Mouse (Mus musculus): ENCODE data around the gene AC124502.3. TPM values are rescaled to one million over a fixed set of nuclear protein-coding genes. Genes with fewer than 3 reads are reported as not detected.

Gene AC124502.3
- polyA plus RNA-seq, 1 experiment: 1.6 TPM

DNA sequence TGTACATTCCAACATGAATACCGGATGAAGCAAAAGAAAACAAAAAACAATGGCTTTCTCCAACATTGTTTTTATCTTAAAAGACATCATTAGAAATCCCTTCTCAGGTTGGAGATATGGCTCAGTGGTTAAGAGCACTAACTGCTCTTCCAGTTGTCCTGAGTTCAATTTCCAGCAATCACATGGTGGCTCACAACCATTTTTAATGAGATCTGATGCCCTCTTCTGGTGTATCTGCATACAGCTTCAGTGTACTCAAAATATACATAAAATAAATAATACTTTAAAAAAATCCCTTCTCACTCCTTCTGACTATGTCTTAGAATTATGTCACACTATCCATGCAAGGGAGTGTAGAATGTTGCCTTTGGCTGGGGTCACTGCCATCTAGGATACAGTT lies 40.6 kb downstream of the AC124502.3 start:
- no peak overlapping the region for H3ac ChIP-seq (ENCODE audit: control insufficient read depth, insufficient read length)
- H3K4me2 ChIP-seq (ENCODE audit: low read depth): no peak overlapping the region
- TF ChIP-seq MAX (IDR thresholded peaks at IDR 0.05; ENCODE audit: low read depth) (no peak), CEBPB (IDR thresholded peaks at IDR 0.05; ENCODE audit: insufficient read depth, poor library complexity, severe bottlenecking) (no peak), MYOG (IDR thresholded peaks at IDR 0.05; ENCODE audit: control insufficient read depth in 1 of 3, insufficient read depth in 1 of 3, insufficient read length in 2 of 3, low read depth in 2 of 3) (no peak), USF1 (IDR thresholded peaks at IDR 0.05; ENCODE audit: low read depth) (peak; percentile 63), E2F4 (IDR thresholded peaks at IDR 0.05; ENCODE audit: insufficient read depth) (no peak), REST (IDR thresholded peaks at IDR 0.05; ENCODE audit: insufficient read depth, insufficient read length) (no peak), POLR2AphosphoS2 (IDR thresholded peaks at IDR 0.05; ENCODE audit: insufficient read length, low read depth) (no peak)
- no peaks in the 10 kb centered on the region for H3K79me2 ChIP-seq (ENCODE audit: control insufficient read depth, insufficient read depth)
- no peaks in the 10 kb centered on the region for H3K36me3 ChIP-seq (ENCODE audit: control insufficient read depth, insufficient read depth)
- no peaks in the 10 kb centered on the region for H3K27me3 ChIP-seq (ENCODE audit: control insufficient read depth, insufficient read depth, insufficient read length)
- H3K4me3 ChIP-seq: no peak overlapping the region

DNA sequence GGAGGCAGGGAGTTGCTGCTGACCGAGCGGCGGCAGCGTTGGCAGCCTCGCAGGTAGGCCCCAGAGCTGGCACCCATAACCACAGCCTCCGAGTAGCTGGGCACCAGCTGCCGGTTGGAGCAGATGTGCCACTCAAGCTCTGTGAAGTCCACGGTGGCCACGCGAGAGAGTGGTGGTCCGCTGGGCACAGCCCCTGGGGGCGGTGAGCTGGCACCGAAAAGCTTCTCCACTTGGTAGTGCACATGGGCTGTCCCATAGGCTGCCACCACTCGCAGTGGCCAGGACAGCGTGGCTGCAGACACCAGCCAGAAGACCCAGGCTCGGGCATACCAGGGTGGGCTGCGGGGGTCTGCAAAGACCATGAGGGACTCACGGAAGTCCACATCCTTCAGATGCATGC lies 43.3 kb downstream of the AC124502.3 start:
- H3K4me3 ChIP-seq: no peak overlapping the region
- H3K27me3 ChIP-seq (ENCODE audit: control insufficient read depth, insufficient read depth, insufficient read length): no peaks in the 10 kb centered on the region
- no peaks in the 10 kb centered on the region for H3K79me2 ChIP-seq (ENCODE audit: control insufficient read depth, insufficient read depth)
- H3K36me3 ChIP-seq (ENCODE audit: control insufficient read depth, insufficient read depth): no peaks in the 10 kb centered on the region
- H3K4me2 ChIP-seq (ENCODE audit: low read depth): no peak overlapping the region
- TF ChIP-seq MYOD1 (IDR thresholded peaks at IDR 0.05; ENCODE audit: control insufficient read depth in 1 of 3, insufficient read length in 2 of 3, low read depth in 2 of 3): no peak
- no peak for TF ChIP-seq SRF (IDR thresholded peaks at IDR 0.05; ENCODE audit: control insufficient read depth, insufficient read length, low read depth)
- no peak for TF ChIP-seq CEBPB (IDR thresholded peaks at IDR 0.05; ENCODE audit: insufficient read depth, poor library complexity, severe bottlenecking)
- TF ChIP-seq TCF3 (IDR thresholded peaks at IDR 0.05; ENCODE audit: insufficient read length, low read depth): no peak
- TF ChIP-seq MYOG (IDR thresholded peaks at IDR 0.05; ENCODE audit: control insufficient read depth in 1 of 3, insufficient read depth in 1 of 3, insufficient read length in 2 of 3, low read depth in 2 of 3): no peak
- no peak for TF ChIP-seq E2F4 (IDR thresholded peaks at IDR 0.05; ENCODE audit: insufficient read depth)
- TF ChIP-seq MAX (IDR thresholded peaks at IDR 0.05; ENCODE audit: low read depth): no peak
- no peak for TF ChIP-seq TCF12 (IDR thresholded peaks at IDR 0.05; ENCODE audit: insufficient read depth, poor library complexity, severe bottlenecking)
- no peak for TF ChIP-seq USF1 (IDR thresholded peaks at IDR 0.05; ENCODE audit: low read depth)
- no peak for TF ChIP-seq REST (IDR thresholded peaks at IDR 0.05; ENCODE audit: insufficient read depth, insufficient read length)
- no peak for TF ChIP-seq POLR2AphosphoS2 (IDR thresholded peaks at IDR 0.05; ENCODE audit: insufficient read length, low read depth)
- no peak for TF ChIP-seq POLR2A (IDR thresholded peaks at IDR 0.05; ENCODE audit: insufficient read length, low read depth)
- H3ac ChIP-seq (ENCODE audit: control insufficient read depth, insufficient read length): no peak overlapping the region

DNA sequence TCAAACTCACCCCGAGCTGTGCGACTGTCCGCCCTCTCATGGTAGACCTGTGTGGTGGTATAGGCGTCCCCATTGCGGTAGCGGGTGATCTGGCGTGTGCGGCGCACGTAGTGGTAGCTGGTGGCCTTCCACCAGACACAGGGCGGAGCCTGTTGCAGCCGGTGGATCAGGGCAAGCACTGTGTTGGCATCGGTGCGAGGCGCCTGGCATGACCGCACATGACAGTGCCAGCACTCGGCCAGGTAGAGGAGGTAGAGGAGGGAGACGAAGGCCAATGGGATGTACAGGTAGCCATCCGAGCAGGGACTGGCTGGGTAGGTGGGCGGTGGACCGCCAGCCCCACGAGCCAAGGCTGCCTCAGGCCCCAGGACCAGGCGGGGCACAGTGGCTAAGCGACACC lies 43.9 kb downstream of the AC124502.3 start:
- Histone ChIP-seq H3K27me3 (ENCODE audit: control insufficient read depth, insufficient read depth, insufficient read length) (no peaks in the 10 kb centered on the region), H3ac (ENCODE audit: control insufficient read depth, insufficient read length) (no peak overlapping the region)

DNA sequence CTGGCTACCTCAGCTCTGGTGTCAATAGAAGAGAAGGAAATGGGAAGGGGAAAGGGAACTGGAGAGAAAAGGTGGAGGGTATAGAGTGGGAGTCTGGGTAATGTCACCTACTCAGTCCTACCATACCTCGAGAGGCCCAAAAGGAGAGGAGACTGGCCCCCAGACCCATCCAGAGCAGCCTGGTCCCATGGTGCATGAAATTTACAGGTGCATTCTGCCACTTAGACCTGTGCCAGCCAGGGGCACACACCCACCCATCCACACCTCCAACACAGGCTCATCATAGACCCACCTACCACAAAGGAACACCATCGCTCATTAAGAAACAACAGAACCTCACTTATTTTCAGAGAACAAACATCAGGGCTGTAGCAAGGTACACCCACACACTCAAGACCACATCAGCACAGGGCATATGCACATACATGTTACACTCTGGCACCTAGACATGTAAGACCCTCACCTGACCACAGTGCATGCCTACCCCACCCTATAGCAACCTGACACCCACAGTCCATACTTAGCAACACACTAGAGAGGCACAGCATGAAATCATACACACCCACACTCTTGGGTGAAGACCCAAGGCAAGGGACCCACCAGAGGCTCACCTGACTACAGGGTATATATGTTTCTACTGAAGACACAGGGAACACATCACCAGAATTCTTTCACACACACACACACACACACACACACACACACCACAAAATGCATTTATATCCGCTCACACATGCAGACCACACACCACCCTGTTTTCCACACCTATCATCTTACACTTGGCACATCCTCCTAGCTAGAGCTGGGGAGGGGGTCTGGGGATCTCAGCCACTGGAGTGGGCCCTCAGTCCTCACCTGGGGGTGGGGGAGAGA lies 45.5 kb downstream of the AC124502.3 start:
- Histone ChIP-seq H3K4me3 (peak overlapping the region; percentile 53), H3K27me3 (ENCODE audit: control insufficient read depth, insufficient read depth, insufficient read length) (no peaks in the 10 kb centered on the region)

More for the DNA sequence above, 43.9 kb downstream of the AC124502.3 start:
- H3K79me2 ChIP-seq (ENCODE audit: control insufficient read depth, insufficient read depth): no peaks in the 10 kb centered on the region
- no peak overlapping the region for H3K4me2 ChIP-seq (ENCODE audit: low read depth)
- no peaks in the 10 kb centered on the region for H3K36me3 ChIP-seq (ENCODE audit: control insufficient read depth, insufficient read depth)
- TF ChIP-seq REST (IDR thresholded peaks at IDR 0.05; ENCODE audit: insufficient read depth, insufficient read length) (no peak), TCF3 (IDR thresholded peaks at IDR 0.05; ENCODE audit: insufficient read length, low read depth) (no peak), MYOG (IDR thresholded peaks at IDR 0.05; ENCODE audit: control insufficient read depth in 1 of 3, insufficient read depth in 1 of 3, insufficient read length in 2 of 3, low read depth in 2 of 3) (no peak)
- H3K4me3 ChIP-seq: no peak overlapping the region

More for the DNA sequence above, 45.5 kb downstream of the AC124502.3 start:
- Histone ChIP-seq H3ac (ENCODE audit: control insufficient read depth, insufficient read length) (peak overlapping the region; percentile 57), H3K36me3 (ENCODE audit: control insufficient read depth, insufficient read depth) (no peaks in the 10 kb centered on the region), H3K79me2 (ENCODE audit: control insufficient read depth, insufficient read depth) (no peaks in the 10 kb centered on the region), H3K4me2 (ENCODE audit: low read depth) (peak overlapping the region; percentile 95)
- TF ChIP-seq CEBPB (IDR thresholded peaks at IDR 0.05; ENCODE audit: insufficient read depth, poor library complexity, severe bottlenecking) (no peak), REST (IDR thresholded peaks at IDR 0.05; ENCODE audit: insufficient read depth, insufficient read length) (no peak), MYOG (IDR thresholded peaks at IDR 0.05; ENCODE audit: control insufficient read depth in 1 of 3, insufficient read depth in 1 of 3, insufficient read length in 2 of 3, low read depth in 2 of 3) (no peak), TCF3 (IDR thresholded peaks at IDR 0.05; ENCODE audit: insufficient read length, low read depth) (no peak), MAX (IDR thresholded peaks at IDR 0.05; ENCODE audit: low read depth) (no peak), POLR2A (IDR thresholded peaks at IDR 0.05; ENCODE audit: insufficient read length, low read depth) (no peak), MYOD1 (IDR thresholded peaks at IDR 0.05; ENCODE audit: control insufficient read depth in 1 of 3, insufficient read length in 2 of 3, low read depth in 2 of 3) (no peak), USF1 (IDR thresholded peaks at IDR 0.05; ENCODE audit: low read depth) (no peak), SRF (IDR thresholded peaks at IDR 0.05; ENCODE audit: control insufficient read depth, insufficient read length, low read depth) (no peak), TCF12 (IDR thresholded peaks at IDR 0.05; ENCODE audit: insufficient read depth, poor library complexity, severe bottlenecking) (no peak), E2F4 (IDR thresholded peaks at IDR 0.05; ENCODE audit: insufficient read depth) (no peak), POLR2AphosphoS2 (IDR thresholded peaks at IDR 0.05; ENCODE audit: insufficient read length, low read depth) (no peak)
